Mouse (Mus musculus): ENCODE measurements around the gene Pars2.

Pars2 gene

DNA sequence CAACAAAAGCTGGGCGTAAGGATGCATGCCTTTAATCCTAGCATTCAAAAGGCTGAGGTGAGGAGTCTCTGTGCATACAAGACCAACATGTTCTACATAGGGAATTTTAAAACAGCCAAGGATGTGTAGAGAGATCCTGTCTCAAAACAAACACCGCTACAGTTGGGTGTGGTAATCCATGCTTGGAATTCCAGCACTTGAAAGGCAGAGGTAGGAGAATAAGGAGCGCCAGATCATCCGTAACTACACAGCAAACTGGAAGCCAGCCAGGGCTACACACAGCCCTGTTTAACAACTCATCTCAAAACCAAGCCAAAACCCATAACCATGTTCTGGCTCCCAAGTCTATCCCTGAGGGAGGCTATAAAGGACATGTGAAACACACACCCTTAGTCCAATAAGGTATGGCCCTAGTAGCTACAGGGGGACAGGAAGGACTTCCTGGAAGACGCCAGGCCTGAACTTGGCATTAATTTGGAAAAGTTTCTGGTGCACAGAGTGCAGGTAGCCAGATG is 13.1 kb downstream of the Pars2 start:
- no peaks in the 10 kb centered on the region for H3K27me3 ChIP-seq (ENCODE audit: control insufficient read depth, insufficient read depth, low read length, poor library complexity, severe bottlenecking)
- no peak for DNase-seq (ENCODE audit: low read depth, low spot score)
- peaks cover 12% of the 10 kb centered on the region for H3K36me3 ChIP-seq (ENCODE audit: control insufficient read depth, insufficient read depth, low read length, poor library complexity, severe bottlenecking)

DNA sequence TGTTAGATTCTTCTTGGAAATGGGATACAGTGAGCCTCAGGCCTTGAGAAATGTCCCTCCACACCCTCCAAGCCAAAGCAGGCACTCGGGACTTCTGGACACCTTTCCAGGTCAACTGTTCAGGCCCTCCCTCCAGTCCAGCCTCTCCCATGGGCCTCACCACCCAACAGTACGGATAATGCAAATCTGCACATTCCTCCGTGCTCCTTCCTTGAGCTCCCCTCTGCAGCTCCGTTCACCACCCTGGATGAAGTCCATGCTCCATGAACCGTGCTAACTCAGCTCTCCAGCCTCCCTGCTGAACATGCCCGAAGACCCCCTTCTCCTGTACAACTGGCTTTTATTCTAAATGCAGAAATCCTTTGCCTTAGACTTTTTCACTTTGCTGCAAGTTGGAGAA is 13.8 kb downstream of the Pars2 start:
- H3K27me3 ChIP-seq (ENCODE audit: control insufficient read depth, insufficient read depth, low read length, poor library complexity, severe bottlenecking) = no peaks in the 10 kb centered on the region
- peaks cover 12% of the 10 kb centered on the region for H3K36me3 ChIP-seq (ENCODE audit: control insufficient read depth, insufficient read depth, low read length, poor library complexity, severe bottlenecking)
- DNase-seq (ENCODE audit: low read depth, low spot score) = no peak

DNA sequence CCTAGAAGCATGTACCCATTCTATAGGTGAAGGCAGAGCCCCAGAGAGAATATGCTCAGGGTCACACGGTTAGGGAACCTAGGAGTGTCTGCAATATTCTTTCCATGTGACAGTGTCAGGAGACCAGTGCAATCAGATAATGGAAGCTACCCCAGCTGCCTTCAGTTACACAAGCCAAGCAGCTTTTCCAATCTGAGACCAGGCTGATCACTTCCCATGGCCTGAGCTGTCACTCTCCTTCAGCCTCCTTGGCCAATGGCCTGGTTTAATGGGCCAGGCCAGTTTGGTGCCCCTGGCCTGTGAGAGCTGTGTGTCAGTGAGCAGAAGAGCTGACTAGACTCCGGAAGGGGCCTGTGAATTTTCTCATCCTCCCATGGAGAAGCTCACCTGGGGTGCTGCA is 14.4 kb downstream of the Pars2 start:
- Histone ChIP-seq H3K27me3 (ENCODE audit: control insufficient read depth, insufficient read depth, low read length, poor library complexity, severe bottlenecking) (no peaks in the 10 kb centered on the region), H3K36me3 (ENCODE audit: control insufficient read depth, insufficient read depth, low read length, poor library complexity, severe bottlenecking) (peaks cover 14% of the 10 kb centered on the region)
- no peak for DNase-seq (ENCODE audit: low read depth, low spot score)

DNA sequence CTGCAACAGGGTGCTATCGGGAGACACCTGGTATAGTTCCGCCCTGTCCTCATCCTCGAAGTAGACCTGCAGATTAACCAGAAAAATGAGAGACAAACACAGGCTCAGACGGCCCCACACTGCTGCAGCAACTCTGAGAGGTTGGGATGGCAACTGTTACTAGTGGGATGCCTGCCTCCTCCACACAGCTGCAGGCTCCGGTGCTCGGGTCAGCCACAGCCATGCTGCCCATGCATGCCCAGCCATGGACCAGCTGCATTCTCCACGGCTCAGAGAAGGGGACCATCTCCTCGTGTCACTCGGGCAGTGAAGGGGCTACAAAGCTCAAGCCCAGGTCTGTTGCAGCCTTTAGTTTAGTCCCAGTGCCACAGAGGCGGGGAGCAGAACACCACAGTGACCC is 14.8 kb downstream of the Pars2 start:
- Histone ChIP-seq H3K27me3 (ENCODE audit: control insufficient read depth, insufficient read depth, low read length, poor library complexity, severe bottlenecking) (no peaks in the 10 kb centered on the region), H3K36me3 (ENCODE audit: control insufficient read depth, insufficient read depth, low read length, poor library complexity, severe bottlenecking) (peaks cover 14% of the 10 kb centered on the region)
- DNase-seq (ENCODE audit: low read depth, low spot score) = no peak

DNA sequence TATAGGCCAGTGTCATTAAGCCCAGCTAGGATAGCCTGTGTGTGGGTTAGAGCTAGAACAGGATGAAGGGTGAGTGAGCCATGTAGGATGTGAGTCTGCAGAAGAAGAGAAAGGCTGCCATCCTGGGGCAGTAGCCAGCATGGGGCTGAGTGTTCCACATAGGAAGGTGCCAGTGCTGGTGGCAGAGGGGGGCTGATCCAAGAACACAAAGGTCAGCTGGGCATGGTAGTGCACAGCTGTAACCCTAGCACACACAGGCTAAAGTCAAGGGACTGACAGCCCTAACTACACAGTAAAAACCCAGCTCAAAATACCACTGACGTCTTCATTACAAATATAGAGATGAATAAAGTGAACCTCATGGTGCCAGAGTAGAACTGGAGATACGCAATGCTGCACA is 15.7 kb downstream of the Pars2 start:
- DNase-seq (ENCODE audit: low read depth, low spot score) = no peak
- Histone ChIP-seq H3K27me3 (ENCODE audit: control insufficient read depth, insufficient read depth, low read length, poor library complexity, severe bottlenecking) (no peaks in the 10 kb centered on the region), H3K36me3 (ENCODE audit: control insufficient read depth, insufficient read depth, low read length, poor library complexity, severe bottlenecking) (peaks cover 14% of the 10 kb centered on the region)

DNA sequence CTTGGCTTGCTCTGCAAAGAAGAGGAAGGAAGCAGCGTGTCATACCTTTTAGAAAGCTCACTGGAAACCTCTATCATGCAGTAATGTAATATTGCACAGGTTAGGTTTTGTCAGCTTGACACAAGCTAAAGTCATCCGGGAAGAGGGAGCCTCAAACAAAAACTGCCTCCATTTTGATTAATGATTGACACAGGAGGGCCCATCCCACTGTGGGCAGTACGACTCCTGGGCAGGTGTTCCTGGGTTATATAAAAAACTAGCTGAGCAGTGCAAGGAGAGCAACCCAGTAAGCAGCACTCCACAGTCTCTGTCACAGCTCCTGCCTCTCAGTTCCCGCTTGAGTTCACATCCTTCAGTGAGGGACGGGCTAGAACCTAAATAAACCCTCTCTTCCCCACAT is 25.9 kb downstream of the Pars2 start:
- Histone ChIP-seq H3K27me3 (ENCODE audit: control insufficient read depth, insufficient read depth, low read length, poor library complexity, severe bottlenecking) (no peaks in the 10 kb centered on the region; the same call in 1 of the 2 replicates), H3K36me3 (ENCODE audit: control insufficient read depth, insufficient read depth, low read length, poor library complexity, severe bottlenecking) (peaks cover 6% of the 10 kb centered on the region)

DNA sequence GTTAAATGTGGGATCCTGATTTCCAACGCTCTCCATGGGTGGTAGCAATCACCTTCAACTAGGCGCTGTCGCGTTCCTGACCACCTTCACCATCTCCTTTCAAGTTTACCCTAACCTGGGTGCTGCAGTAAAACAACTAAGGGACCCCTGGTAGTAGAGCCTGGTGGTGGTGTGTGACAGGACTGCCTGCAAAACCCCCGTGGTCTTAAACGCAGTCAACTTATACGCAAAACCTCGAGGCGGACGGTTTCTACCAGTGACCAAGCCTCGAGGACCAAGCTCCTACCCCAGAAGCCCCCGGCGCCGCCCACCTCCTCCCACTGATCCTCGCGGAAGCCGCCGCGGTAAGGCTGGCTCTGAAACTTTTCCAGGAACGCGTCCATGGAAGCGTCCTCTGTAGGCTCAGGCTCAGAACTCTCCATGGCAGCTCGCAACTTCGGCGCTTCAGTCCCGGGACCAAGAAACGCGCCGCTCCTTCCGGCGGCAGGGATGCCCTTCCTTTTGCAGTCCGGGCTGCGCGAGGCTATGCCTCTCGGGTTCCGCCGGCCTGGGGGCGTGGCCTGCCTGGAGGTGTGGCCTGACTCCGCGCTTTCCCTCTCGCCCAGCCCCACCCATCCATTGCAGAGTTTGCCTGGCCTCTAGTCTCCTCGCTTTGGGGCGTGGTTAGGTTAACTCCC is 27.7 kb downstream of the Pars2 start, which contains the start of gene Ttc4:
TSS of gene Ttc4 (minus strand) at position 503 of the 677 bp plus-strand sequence.
- DNase-seq (ENCODE audit: low read depth, low spot score) = peak; percentile 94
- H3K27me3 ChIP-seq (ENCODE audit: control insufficient read depth, insufficient read depth, low read length, poor library complexity, severe bottlenecking) = no peaks in the 10 kb centered on the region; the same call in 1 of the 2 replicates
- peaks cover 3% of the 10 kb centered on the region for H3K36me3 ChIP-seq (ENCODE audit: control insufficient read depth, insufficient read depth, low read length, poor library complexity, severe bottlenecking)

More for the DNA sequence above, 25.9 kb downstream of the Pars2 start:
- no peak for DNase-seq (ENCODE audit: low read depth, low spot score)

DNA sequence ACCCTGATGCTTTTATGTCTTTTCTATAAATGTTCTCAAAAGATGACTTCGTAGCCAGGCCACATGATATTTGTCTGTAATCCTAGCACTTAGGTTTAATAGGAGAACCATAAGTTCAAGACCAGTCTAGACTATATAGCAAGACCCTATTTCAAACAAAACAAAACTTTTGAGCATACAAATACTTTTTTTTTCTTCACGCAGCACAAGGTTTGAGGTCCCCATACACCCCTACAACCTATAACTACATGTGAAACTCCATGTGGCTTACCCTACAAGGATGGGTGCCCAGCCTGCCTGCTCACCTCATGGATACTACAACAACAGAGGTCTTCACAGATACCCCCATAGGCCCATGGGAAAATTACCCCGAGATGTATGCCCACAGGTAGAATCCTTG is 28.3 kb downstream of the Pars2 start:
- DNase-seq (ENCODE audit: low read depth, low spot score) = no peak
- Histone ChIP-seq H3K27me3 (ENCODE audit: control insufficient read depth, insufficient read depth, low read length, poor library complexity, severe bottlenecking) (no peaks in the 10 kb centered on the region; the same call in 1 of the 2 replicates), H3K36me3 (ENCODE audit: control insufficient read depth, insufficient read depth, low read length, poor library complexity, severe bottlenecking) (peaks cover 2% of the 10 kb centered on the region; the same call in 1 of the 2 replicates)

DNA sequence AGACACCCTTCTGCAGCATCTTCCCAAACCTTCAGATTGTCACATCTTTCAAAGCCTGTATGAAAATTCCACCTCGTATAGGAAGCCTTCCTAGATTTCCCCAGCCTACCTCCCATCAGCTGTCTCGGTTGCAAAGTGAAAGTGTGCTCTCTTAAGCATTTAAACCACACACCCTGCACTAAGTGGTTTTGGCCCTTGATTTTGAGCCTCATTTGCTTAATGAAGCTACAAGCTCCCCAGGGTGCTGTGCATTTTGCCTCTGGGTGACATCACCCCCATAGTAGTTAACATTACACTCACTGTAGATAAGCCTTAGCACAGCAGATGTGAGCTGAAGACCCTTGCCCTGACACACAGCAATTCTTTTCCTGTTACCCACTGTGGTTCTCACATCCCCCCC is 30.1 kb downstream of the Pars2 start:
- Histone ChIP-seq H3K36me3 (ENCODE audit: control insufficient read depth, insufficient read depth, low read length, poor library complexity, severe bottlenecking) (peaks cover 2% of the 10 kb centered on the region; the same call in 1 of the 2 replicates), H3K27me3 (ENCODE audit: control insufficient read depth, insufficient read depth, low read length, poor library complexity, severe bottlenecking) (no peaks in the 10 kb centered on the region; the same call in 1 of the 2 replicates)
- peak; percentile 47 for DNase-seq (ENCODE audit: low read depth, low spot score)

DNA sequence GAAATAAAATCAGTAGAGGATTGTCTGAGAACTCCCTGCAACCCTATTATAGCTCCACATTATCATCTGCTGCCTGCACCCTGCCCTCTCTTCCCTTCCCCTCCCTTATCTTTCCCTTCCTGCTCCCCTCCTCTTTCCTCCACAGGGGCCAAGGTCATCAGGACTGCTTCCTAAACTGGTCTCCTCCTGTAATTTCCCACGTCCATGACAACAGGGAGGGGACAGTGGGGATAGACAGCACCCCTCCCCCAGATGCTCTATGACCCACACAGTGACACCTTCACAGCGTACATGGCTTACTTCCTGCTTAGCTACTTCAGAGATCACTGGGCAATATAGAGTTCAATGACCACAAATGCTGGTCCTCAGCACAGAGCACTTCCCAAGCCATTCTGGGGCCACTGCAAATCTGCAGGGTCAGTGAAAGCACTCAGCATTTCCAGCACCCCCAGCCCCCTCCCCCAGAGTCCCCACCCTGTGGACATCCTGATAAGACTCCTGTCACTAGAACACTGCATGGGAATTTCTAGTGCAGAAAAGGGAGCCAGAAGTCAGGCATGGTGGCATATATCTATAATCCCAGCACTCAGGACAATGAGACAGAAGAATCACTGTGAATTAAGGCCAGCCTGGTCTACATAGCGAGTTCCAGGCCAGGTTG is 37.9 kb downstream of the Pars2 start:
- H3K36me3 ChIP-seq (ENCODE audit: control insufficient read depth, insufficient read depth, low read length, poor library complexity, severe bottlenecking) = no peaks in the 10 kb centered on the region
- no peaks in the 10 kb centered on the region for H3K27me3 ChIP-seq (ENCODE audit: control insufficient read depth, insufficient read depth, low read length, poor library complexity, severe bottlenecking)
- DNase-seq (ENCODE audit: low read depth, low spot score) = no peak

DNA sequence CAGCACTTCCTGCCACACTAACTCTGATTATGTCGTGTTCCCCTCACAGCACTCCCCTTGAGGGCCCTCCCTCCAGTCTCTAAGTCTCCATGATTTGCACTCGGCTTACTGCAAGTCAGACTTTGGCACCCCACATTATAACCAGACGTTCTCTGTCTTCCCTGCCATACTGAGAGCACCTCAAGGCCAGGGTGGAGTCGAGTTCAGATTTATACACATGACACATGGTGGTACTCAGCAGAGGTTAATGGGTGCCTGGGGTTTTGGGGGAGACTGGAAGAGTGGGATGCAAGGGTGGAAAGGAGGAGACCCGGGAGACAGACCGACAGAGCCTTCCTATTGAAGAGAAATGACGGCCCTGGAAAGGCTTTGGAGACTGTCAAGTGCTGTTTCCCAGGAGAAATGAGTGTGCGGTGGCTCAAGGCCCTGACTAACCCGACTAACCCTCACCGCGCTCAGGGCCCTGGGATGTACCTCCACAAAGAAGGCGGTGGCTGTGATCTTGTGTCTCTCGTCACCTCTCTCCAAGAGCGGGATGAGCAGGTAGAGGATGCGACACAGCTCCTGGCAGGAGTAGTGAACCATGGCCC is 43.1 kb downstream of the Pars2 start:
- no peak for DNase-seq (ENCODE audit: low read depth, low spot score)
- no peaks in the 10 kb centered on the region for H3K36me3 ChIP-seq (ENCODE audit: control insufficient read depth, insufficient read depth, low read length, poor library complexity, severe bottlenecking)
- no peaks in the 10 kb centered on the region for H3K27me3 ChIP-seq (ENCODE audit: control insufficient read depth, insufficient read depth, low read length, poor library complexity, severe bottlenecking)

DNA sequence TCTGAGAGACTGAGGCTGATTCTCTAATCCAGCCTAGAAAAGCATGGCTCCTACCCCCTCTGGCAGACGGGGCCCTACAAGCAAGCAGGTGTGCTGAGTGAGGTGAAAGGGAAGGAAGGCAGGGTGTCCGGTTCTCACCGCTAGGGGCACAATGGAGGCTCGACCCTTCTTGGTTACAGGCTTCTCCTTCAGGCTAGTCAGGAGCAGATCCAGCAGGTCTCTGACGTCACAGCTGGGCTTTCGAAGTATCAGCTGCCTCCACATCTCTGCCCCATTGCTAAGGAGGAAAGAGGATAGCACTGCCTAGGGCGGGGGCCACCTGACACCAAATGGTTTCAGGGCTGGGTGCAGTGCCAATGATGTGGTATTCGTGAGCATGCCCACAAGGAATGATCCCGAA is 49.1 kb downstream of the Pars2 start:
- Histone ChIP-seq H3K36me3 (ENCODE audit: control insufficient read depth, insufficient read depth, low read length, poor library complexity, severe bottlenecking) (no peaks in the 10 kb centered on the region), H3K27me3 (ENCODE audit: control insufficient read depth, insufficient read depth, low read length, poor library complexity, severe bottlenecking) (no peaks in the 10 kb centered on the region)
- DNase-seq (ENCODE audit: low read depth, low spot score) = peak; percentile 47

DNA sequence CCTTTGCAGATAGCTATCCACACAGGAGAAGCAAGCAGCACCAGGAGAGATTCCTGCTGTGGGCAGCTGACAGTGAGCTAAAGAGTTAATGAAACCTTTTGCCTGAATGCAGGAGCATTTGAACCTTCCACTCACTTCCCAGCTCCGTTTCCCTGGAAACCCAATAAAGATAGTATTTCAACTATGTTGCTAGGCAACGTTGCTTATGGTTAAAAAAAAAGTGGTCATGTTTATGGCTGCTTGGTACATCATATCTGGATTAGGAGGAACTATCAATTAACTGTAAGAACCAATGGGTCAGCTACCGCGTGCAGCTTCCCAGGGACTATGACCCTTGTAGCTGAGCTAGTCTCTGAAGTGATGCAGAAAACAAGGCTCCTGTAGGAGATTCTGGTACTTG is 49.9 kb downstream of the Pars2 start:
- DNase-seq (ENCODE audit: low read depth, low spot score) = no peak
- no peaks in the 10 kb centered on the region for H3K36me3 ChIP-seq (ENCODE audit: control insufficient read depth, insufficient read depth, low read length, poor library complexity, severe bottlenecking)
- H3K27me3 ChIP-seq (ENCODE audit: control insufficient read depth, insufficient read depth, low read length, poor library complexity, severe bottlenecking) = no peaks in the 10 kb centered on the region

DNA sequence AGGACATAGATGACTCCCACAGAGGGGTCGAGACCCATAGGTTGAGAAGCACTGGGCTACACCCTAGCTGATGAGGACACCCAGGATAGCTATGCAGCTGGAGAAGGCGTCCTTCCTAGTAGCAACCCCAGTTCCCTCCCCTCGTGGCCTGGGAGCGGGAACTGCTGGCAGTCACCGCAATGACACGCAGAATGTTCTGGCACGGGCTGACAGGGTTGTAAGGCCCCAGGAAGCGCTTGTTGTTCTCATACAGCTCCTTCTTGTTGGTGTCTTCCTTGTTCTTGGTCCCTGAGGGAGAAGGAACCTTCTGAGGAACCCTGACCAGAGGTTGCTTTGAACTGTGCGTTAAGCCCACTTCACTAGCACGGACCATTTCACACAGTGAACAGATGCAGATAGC is 53.1 kb downstream of the Pars2 start:
- H3K36me3 ChIP-seq (ENCODE audit: control insufficient read depth, insufficient read depth, low read length, poor library complexity, severe bottlenecking) = no peaks in the 10 kb centered on the region
- no peaks in the 10 kb centered on the region for H3K27me3 ChIP-seq (ENCODE audit: control insufficient read depth, insufficient read depth, low read length, poor library complexity, severe bottlenecking)
- no peak for DNase-seq (ENCODE audit: low read depth, low spot score)

DNA sequence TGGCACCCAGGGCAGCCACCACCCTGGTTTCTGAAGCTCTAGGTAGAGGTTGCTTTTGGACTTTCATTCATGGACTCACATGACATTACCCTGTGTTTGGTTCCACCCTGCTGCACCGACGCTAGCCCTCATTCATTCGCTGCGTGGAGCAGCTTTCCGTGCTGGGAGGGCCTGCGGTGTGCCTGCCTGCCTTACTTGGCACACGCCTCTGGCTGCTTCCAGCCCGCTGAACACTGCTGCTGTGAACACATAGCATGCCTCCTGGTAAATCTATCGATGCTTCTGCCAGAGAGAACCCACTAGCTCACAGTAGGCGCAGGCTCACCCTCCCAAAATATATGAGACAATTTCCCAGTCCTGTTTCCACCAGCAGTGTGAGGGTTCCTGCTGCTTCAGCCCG is 53.5 kb downstream of the Pars2 start:
- Histone ChIP-seq H3K27me3 (ENCODE audit: control insufficient read depth, insufficient read depth, low read length, poor library complexity, severe bottlenecking) (no peaks in the 10 kb centered on the region), H3K36me3 (ENCODE audit: control insufficient read depth, insufficient read depth, low read length, poor library complexity, severe bottlenecking) (no peaks in the 10 kb centered on the region)
- no peak for DNase-seq (ENCODE audit: low read depth, low spot score)

Data from splenic B cell, adult 2 months (primary cell).